Mouse (Mus musculus) stomach, postnatal 0 days (tissue): ENCODE measurements around the gene Glg1. TPM values are rescaled to one million over a fixed set of nuclear protein-coding genes. Genes with fewer than 3 reads are reported as not detected.
A peak's percentile ranks its signal among the peaks of the same experiment; 100 is the strongest.
"Not testable (repeated sequence)": the region's sequence is repeated elsewhere in the genome, so short reads cannot be mapped to it uniquely, and the experiment has no call there.

ENCODE experiments used
- ATAC-seq: fragments of 200-750 bp; cut with Nextera tagmentation; 2 replicates; pipeline ENCODE4 v1.8.0; 2017; ENCODE audit not compliant: low FRiP score, low TSS enrichment
- DNase-seq: peaks from one replicate; pipeline ENCODE4 v3.0.0-alpha.2; 2016; ENCODE audit warnings: low spot score
- H3K27ac ChIP-seq: fragments of 300-500 bp; sonication (generic); replicated peaks from 2 replicates; pipeline ENCODE4 v1.5.1; 2014; ENCODE audit warnings: mild to moderate bottlenecking, control low read depth
- H3K27me3 ChIP-seq: fragments of 300-500 bp; sonication (generic); 2 replicates; pipeline ENCODE4 v1.6.1; 2014; ENCODE audit warnings: low read length; ENCODE audit not compliant: control insufficient read depth, insufficient read depth
- H3K36me3 ChIP-seq: fragments of 300-500 bp; sonication (generic); 2 replicates; pipeline ENCODE4 v1.6.1; 2014; ENCODE audit warnings: low read length, mixed read lengths; ENCODE audit not compliant: control insufficient read depth, insufficient read depth
- H3K4me1 ChIP-seq: fragments of 300-500 bp; sonication (generic); replicated peaks from 2 replicates; pipeline ENCODE4 v1.6.1; 2014; ENCODE audit warnings: antibody characterized with exemption; ENCODE audit not compliant: control insufficient read depth, insufficient read depth
- H3K4me2 ChIP-seq: fragments of 300-500 bp; sonication (generic); replicated peaks from 2 replicates; pipeline ENCODE4 v1.6.1; 2014; ENCODE audit warnings: low read depth, mild to moderate bottlenecking, control low read depth, moderate library complexity
- H3K4me3 ChIP-seq: fragments of 300-500 bp; sonication (generic); 2 replicates; pipeline ENCODE4 v1.5.1; 2014; ENCODE audit warnings: low read depth, low read length, control low read depth
- H3K9ac ChIP-seq: fragments of 300-500 bp; sonication (generic); 2 replicates; pipeline ENCODE4 v1.6.1; 2014; ENCODE audit warnings: mild to moderate bottlenecking, low read length, control low read depth, mixed read lengths
- H3K9me3 ChIP-seq: fragments of 300-500 bp; sonication (generic); 2 replicates; pipeline ENCODE4 v1.6.1; 2016; ENCODE audit warnings: low read length; ENCODE audit not compliant: control insufficient read depth
- CTCF ChIP-seq: IDR thresholded peaks from 2 replicates; pipeline ENCODE4 v1.5.1; 2016; ENCODE audit warnings: antibody characterized with exemption, low read depth, mild to moderate bottlenecking, moderate library complexity
- EP300 ChIP-seq: optimal IDR thresholded peaks from 2 replicates; pipeline ENCODE3; 2016; ENCODE audit warnings: antibody characterized with exemption
- WGBS: fragments of 180-500 bp; shearing (Covaris S2); extraction: QIAGEN DNeasy Blood & Tissue Kit; methylation state at CpG from one replicate; pipeline ENCODE4 v1.1.7; 2014; 5-methylcytosine and 5-hydroxymethylcytosine counted together
- polyA plus RNA-seq: library from polyadenylated mRNA; unstranded; fragments of >200 nt; fragmentation: Nextera tagmentation; extraction: Ambion mirVana; gene quantifications from 2 replicates; pipeline ENCODE4 v1.2.1, GENCODE M21; 2015

Gene Glg1
- 25.1 and 27.3 TPM in 2 replicates for polyA plus RNA-seq

DNA sequence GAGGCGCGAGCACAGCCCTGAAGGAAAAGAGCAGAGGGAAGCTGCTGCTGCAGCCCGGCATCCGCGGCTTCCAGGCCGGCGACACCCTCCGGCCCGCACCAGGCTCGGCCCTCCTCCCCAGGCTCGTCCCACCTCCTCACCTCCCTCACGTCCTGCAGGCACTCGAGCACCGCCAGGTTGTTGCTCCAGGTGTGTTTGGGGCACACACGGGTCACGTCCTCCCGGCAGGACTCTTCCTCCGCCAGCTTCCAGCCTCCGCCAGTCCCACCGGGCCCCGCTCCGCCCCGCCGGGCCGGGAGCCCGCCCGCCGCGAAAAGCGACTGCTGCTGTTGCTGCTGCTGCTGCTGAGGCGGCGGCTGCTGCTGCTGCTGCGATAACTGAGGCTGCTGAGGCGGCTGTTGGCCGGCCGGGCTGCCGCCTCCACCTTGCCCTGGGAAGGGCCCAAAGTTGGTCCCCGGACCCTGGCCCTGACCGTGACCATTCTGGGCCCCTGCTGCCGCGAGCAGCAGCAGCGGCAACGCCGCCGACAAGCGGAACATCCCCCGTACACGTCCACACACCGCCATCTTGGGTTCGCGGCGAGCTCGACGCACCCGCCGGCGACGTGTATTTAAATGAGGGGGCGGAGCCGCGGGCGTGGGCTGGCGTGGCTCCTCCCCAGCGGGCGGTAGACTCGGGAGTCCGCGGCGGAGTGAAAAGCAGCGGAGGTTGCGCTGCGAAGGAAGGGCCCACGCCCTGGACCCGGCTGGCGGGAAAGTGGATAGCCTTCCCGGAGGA, at the start of gene Glg1:
Gene Glg1 (minus strand): TSS at position 586 of the 777 bp plus-strand sequence.
- no peaks in the 10 kb centered on the region for H3K9me3 ChIP-seq
- H3K4me3 ChIP-seq: peak within 1 kb of the TSS; percentile 97
- DNase-seq (peak; percentile 95), ATAC-seq (peak; percentile 96)
- H3K9ac ChIP-seq: peak within 1 kb of the TSS; percentile 96
- peak within 1 kb of the TSS; percentile 99 for H3K27ac ChIP-seq
- H3K36me3 ChIP-seq: no peaks in the 10 kb centered on the region
- TF ChIP-seq EP300 (peak; percentile 85), CTCF (no peak)
- no peaks in the 10 kb centered on the region; the same call in 1 of the 2 replicates for H3K4me1 ChIP-seq
- no peaks in the 10 kb centered on the region for H3K27me3 ChIP-seq
- under 1% methylated on average over 75 of the region's 76 CpGs for WGBS
- peak within 1 kb of the TSS; percentile 58 for H3K4me2 ChIP-seq

DNA sequence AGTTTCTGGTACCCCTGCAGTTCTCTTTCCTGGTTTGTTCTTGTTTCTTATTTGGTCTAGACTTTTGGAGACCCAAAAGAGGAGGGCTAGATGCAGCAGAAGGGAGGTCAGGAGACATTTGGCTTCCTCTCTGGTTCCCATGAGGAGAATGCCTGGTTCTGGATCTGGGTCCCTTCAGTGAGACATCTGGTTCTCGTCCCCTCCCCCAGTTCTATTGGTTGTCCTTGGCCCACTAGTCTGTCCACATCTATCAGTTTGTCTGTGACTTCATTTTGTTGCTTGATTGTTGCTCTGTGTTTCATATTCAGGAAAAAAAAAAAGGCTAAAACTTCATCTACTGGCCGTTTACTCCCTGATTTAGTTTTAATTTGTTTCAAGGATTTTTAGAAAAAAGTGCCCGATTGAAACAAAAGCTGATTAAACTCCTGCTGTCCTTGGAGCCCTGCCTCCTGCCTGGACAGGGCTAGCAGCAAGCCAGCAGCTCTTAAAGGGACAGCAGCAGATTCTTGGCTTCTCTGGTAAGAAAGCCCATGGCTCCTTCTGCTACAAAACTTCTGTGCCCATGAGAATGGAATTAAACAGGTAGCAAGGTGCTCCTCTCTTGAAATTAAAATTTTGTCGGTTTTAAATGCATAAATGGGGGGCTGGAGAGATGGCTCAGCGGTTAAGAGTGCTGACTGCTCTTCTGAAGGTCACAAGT, 46.2 kb upstream of the Glg1 start:
- H3K4me2 ChIP-seq: no peak overlapping the region

DNA sequence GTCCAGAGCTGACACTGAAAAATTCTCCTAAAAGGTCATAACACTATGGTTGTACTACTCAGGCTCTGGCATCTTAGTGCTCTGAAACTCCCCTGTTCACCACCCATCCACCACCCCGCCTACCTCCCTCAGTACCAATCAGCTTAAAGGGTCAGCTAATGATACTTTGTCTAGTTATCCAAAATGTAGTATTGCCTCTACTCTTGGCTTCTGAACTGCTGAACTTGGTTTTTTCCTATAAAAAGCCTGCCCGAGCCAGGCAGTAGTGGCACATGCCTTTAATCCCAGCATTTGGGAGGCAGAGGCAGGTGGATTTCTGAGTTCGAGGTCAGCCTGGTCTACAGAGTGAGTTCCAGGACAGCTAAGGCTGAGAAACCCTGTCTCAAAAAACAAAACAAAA, 45.3 kb upstream of the Glg1 start:
- no peak overlapping the region for H3K4me3 ChIP-seq
- H3K27me3 ChIP-seq: no peaks in the 10 kb centered on the region
- ATAC-seq (no peak), DNase-seq (no peak)
- 88% methylated on average over 3 of the region's 3 CpGs for WGBS
- no peak overlapping the region for H3K27ac ChIP-seq
- no peak overlapping the region for H3K9ac ChIP-seq
- H3K4me1 ChIP-seq: no peaks in the 10 kb centered on the region
- H3K36me3 ChIP-seq: no peaks in the 10 kb centered on the region
- no peak overlapping the region for H3K4me2 ChIP-seq
- H3K9me3 ChIP-seq: no peaks in the 10 kb centered on the region
- TF ChIP-seq EP300 (no peak), CTCF (no peak)

More for the DNA sequence above, 46.2 kb upstream of the Glg1 start:
- H3K9ac ChIP-seq: no peak overlapping the region
- H3K27me3 ChIP-seq: no peaks in the 10 kb centered on the region
- WGBS: 35% methylated on average over 5 of the region's 5 CpGs
- H3K9me3 ChIP-seq: no peaks in the 10 kb centered on the region
- DNase-seq (no peak), ATAC-seq (no peak)
- no peaks in the 10 kb centered on the region for H3K4me1 ChIP-seq
- no peak for TF ChIP-seq EP300
- TF ChIP-seq CTCF: no peak
- no peak overlapping the region for H3K4me3 ChIP-seq
- no peak overlapping the region for H3K27ac ChIP-seq
- H3K36me3 ChIP-seq: no peaks in the 10 kb centered on the region

DNA sequence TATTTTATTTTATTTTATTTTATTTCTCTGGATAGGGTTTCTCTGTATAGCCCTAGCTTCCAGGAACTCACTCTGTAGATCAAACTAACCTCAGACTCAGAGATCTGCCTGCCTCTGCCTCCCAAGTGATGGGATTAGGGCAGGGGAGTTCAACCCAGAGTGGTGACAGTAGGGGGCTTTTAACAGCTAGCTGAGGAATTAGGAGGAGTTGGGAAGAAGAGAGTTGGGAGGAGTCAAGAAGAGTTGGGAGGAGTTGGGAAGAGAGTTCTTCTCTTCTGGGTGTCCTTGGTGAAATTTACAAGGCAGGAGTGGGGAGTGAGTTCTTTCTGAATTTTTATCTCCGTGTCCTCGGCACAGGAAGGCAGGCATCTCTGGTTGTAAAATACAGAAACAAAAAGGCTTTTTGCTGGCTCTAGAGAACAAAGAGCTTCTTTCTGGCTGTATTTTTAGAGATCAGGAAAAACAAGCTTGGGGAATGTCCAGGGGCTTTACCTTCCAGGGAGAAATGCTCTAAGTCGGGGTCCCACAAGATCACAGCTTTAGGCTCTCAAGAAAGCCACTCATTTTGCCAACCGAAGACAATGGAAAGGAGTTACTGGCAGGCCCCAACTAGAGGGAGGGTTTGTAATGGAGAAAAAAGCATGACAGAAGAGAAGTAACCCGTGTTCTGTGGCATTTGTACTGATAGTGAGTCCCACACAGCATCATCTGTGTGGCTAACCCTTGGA, 44.2 kb upstream of the Glg1 start:
- H3K4me3 ChIP-seq, H3K36me3 ChIP-seq, H3K4me2 ChIP-seq, H3K27me3 ChIP-seq, H3K9ac ChIP-seq, H3K4me1 ChIP-seq, H3K9me3 ChIP-seq, DNase-seq, H3K27ac ChIP-seq, ATAC-seq: not testable (repeated sequence)
- WGBS: 54% methylated on average over 5 of the region's 5 CpGs

DNA sequence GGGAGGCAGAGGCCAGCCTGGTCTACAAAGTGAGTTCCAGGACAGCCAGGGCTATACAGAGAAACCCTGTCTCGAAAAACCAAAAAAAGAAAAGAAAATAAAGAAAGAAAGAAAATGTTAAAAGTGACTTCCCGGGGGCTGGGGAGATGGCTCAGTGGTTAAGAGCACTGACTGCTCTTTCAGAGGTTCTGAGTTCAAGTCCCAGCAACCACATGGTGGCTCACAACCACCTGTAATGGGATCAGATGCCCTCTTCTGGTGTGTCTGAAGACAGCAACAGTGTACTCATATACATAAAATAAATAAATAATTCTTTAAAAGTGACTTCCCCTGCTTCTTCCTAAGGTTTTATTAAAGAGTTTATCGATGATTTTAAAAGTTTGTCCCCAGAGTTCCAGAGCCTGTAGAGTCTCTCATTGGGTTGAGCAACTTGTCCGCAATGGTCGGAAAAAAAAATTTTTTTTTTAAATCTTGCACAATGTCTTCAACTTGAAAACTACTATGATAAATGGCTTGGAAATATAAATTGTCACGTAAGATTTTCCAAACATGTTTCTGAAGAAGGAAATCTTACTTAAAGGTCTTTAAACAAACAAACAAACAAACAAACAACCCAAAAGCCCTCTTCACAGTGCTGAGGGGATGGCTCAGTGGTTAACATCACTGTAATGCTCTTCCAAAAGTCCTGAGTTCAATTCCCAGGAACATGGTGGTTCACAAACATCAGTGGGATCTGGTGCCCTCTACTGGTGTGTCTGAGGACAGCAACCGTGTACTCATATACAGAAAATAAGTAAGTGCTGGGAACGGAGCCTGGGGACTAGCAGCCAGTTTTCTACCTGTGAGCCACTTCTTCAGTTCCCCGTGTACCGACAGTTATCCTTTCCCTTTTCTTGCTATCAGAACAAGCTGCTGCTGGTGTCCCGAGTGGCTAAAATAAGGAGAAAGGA, 41.9 kb upstream of the Glg1 start:
- TF ChIP-seq CTCF: peak; percentile 58
- no peak for TF ChIP-seq EP300
- DNase-seq (no peak), ATAC-seq (no peak)
- no peaks in the 10 kb centered on the region for H3K4me1 ChIP-seq
- H3K36me3 ChIP-seq: no peaks in the 10 kb centered on the region
- peak overlapping the region; percentile 93; the same call in 1 of the 2 replicates for H3K4me3 ChIP-seq
- H3K9me3 ChIP-seq: no peaks in the 10 kb centered on the region
- 60% methylated on average over 11 of the region's 11 CpGs for WGBS
- no peak overlapping the region for H3K9ac ChIP-seq
- H3K27ac ChIP-seq: no peak overlapping the region
- H3K4me2 ChIP-seq: peak overlapping the region; percentile 39
- no peaks in the 10 kb centered on the region for H3K27me3 ChIP-seq
